Mouse (Mus musculus): ENCODE results near the gene Tomt.

DNA sequence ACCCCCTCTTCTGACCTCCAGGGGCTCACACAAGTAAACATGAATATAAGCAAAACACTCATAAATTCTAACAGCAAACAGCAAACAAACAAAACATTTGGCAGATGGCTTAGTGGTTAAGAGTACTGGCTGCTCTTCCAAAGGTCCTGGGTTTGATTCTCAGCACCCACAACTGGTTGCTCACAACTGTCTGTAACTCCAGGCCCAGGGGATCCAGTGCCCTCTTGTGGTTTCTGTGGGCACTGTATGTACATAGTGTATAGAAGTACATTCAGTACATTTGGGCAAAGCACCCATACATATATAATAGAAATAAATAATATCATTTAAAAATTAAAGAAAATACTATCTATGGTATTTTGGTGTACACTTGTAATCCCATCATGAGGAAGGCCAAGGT is 3.3 kb downstream of the Tomt start:
- TF ChIP-seq CTCF (IDR thresholded peaks at IDR 0.05; ENCODE audit: extremely low read depth, insufficient read length, insufficient replicate concordance, low read depth, low read length) (no peak), POLR2A (IDR thresholded peaks at IDR 0.05; ENCODE audit: low read depth, low read length) (no peak)

Measured in small intestine, adult 2 months (tissue).